Mouse (Mus musculus) MEL (cell line): ENCODE results near the gene Ep400. TPM values are rescaled to one million over a fixed set of nuclear protein-coding genes. Genes with fewer than 3 reads are reported as not detected.

ENCODE experiments used
- DNase-seq: peaks from one replicate; pipeline ENCODE4 v3.0.0; 2011; ENCODE audit warnings: low read depth, low spot score
- H3K27ac ChIP-seq: 2 replicates; pipeline ENCODE4 v1.5.1; 2012; ENCODE audit warnings: low read depth, mild to moderate bottlenecking, control low read depth, low read length, moderate library complexity; ENCODE audit not compliant: control insufficient read depth
- H3K27me3 ChIP-seq, 2 experiments: fragments of 150-350 bp in 1 of 2; sonication (generic) in 1 of 2; 2 replicates each; pipeline ENCODE4 v1.6.1; 2012; ENCODE audit warnings: low read length in 2 of 2, mild to moderate bottlenecking in 2 of 2, improper control_type of control experiment in 1 of 2, moderate library complexity in 1 of 2; ENCODE audit not compliant: insufficient read depth in 2 of 2, control insufficient read depth in 1 of 2
- H3K36me3 ChIP-seq, 2 experiments: 2 replicates each; pipeline ENCODE4 v1.6.1; 2012 to 2014; ENCODE audit warnings: low read length in 2 of 2, improper control_type of control experiment in 1 of 2, inconsistent platforms in 1 of 2, mild to moderate bottlenecking in 1 of 2; ENCODE audit not compliant: insufficient read depth in 2 of 2, control insufficient read depth in 1 of 2
- H3K4me1 ChIP-seq, 2 experiments: fragments of 150-350 bp in 1 of 2; sonication (generic) in 1 of 2; 2 replicates each; pipeline ENCODE4 v1.6.1; 2012; ENCODE audit warnings: low read length in 2 of 2, improper control_type of control experiment in 1 of 2, mild to moderate bottlenecking in 1 of 2; ENCODE audit not compliant: insufficient read depth in 2 of 2, control insufficient read depth in 1 of 2
- H3K4me3 ChIP-seq, 2 experiments: fragments of 150-350 bp in 1 of 2; sonication (generic) in 1 of 2; 2 replicates each; pipeline ENCODE4 v1.5.1; 2012; ENCODE audit warnings: low read depth in 2 of 2, low read length in 2 of 2, mild to moderate bottlenecking in 2 of 2, moderate library complexity in 2 of 2, control low read depth in 1 of 2, improper control_type of control experiment in 1 of 2; ENCODE audit not compliant: control insufficient read depth in 1 of 2, insufficient read depth in 1 of 2
- H3K79me2 ChIP-seq: 2 replicates; pipeline ENCODE4 v1.6.1; 2012; ENCODE audit warnings: mild to moderate bottlenecking, low read length, moderate library complexity; ENCODE audit not compliant: control insufficient read depth, poor library complexity, insufficient read depth
- H3K9ac ChIP-seq: 2 replicates; pipeline ENCODE4 v1.6.1; 2012; ENCODE audit warnings: low read depth, mild to moderate bottlenecking, control low read depth, low read length, moderate library complexity; ENCODE audit not compliant: control insufficient read depth, poor library complexity, severe bottlenecking
- H3K9me3 ChIP-seq: fragments of 150-350 bp; sonication (generic); replicated peaks from 2 replicates; pipeline ENCODE4 v1.6.1; 2012; ENCODE audit warnings: mild to moderate bottlenecking, low read length, improper control_type of control experiment, moderate library complexity; ENCODE audit not compliant: insufficient read depth
- CTCF ChIP-seq, 3 experiments: IDR thresholded peaks in 2 of 3; conservative IDR thresholded peaks in 1 of 3; 2 replicates each; pipeline ENCODE4 v1.5.1; 2011 to 2012; ENCODE audit warnings: low read length in 3 of 3, low read depth in 2 of 3, mild to moderate bottlenecking in 2 of 3, improper control_type of control experiment in 1 of 3, inconsistent platforms in 1 of 3, mixed read lengths in 1 of 3, moderate library complexity in 1 of 3; ENCODE audit not compliant: control insufficient read depth in 1 of 3, insufficient read depth in 1 of 3, poor library complexity in 1 of 3, severe bottlenecking in 1 of 3
- E2F4 ChIP-seq: IDR thresholded peaks from 2 replicates; pipeline ENCODE4 v1.6.1; 2011; ENCODE audit warnings: low read depth, low read length, improper control_type of control experiment, borderline replicate concordance
- ELF1 ChIP-seq: IDR thresholded peaks from 2 replicates; pipeline ENCODE4 v1.6.1; 2014; ENCODE audit warnings: low read depth, mild to moderate bottlenecking, inconsistent platforms, low read length, improper control_type of control experiment, moderate library complexity
- GABPA ChIP-seq: IDR thresholded peaks from 2 replicates; pipeline ENCODE4 v1.6.1; 2012; ENCODE audit warnings: low read depth, mild to moderate bottlenecking, inconsistent platforms, low read length, improper control_type of control experiment, moderate library complexity
- MAFK ChIP-seq: IDR thresholded peaks from 2 replicates; pipeline ENCODE4 v1.6.1; 2011; ENCODE audit warnings: low read depth, mild to moderate bottlenecking, low read length, improper control_type of control experiment, borderline replicate concordance
- MYB ChIP-seq: IDR thresholded peaks from 2 replicates; pipeline ENCODE4 v1.6.1; 2011; ENCODE audit warnings: mild to moderate bottlenecking, low read depth, low read length, improper control_type of control experiment
- NELFE ChIP-seq: IDR thresholded peaks from 2 replicates; pipeline ENCODE4 v1.6.1; 2011; ENCODE audit warnings: low read depth, low read length, improper control_type of control experiment
- RAD21 ChIP-seq: IDR thresholded peaks from 2 replicates; pipeline ENCODE4 v1.6.1; 2011; ENCODE audit warnings: mild to moderate bottlenecking, low read depth, low read length, improper control_type of control experiment
- SMC3 ChIP-seq: IDR thresholded peaks from 2 replicates; pipeline ENCODE4 v1.6.1; 2011; ENCODE audit warnings: low read depth, low read length, improper control_type of control experiment
- TCF12 ChIP-seq: IDR thresholded peaks from 2 replicates; pipeline ENCODE4 v1.6.1; 2014; ENCODE audit warnings: low read depth, mild to moderate bottlenecking, inconsistent platforms, low read length, improper control_type of control experiment, moderate library complexity
- UBTF ChIP-seq: IDR thresholded peaks from 2 replicates; pipeline ENCODE4 v1.6.1; 2012; ENCODE audit warnings: low read depth, mild to moderate bottlenecking, inconsistent platforms, low read length, improper control_type of control experiment, moderate library complexity, borderline replicate concordance; ENCODE audit not compliant: insufficient read depth
- USF2 ChIP-seq, 2 experiments: IDR thresholded peaks; 2 replicates each; pipeline ENCODE4 v1.6.1; 2011 to 2012; ENCODE audit warnings: improper control_type of control experiment in 2 of 2, low read length in 2 of 2, borderline replicate concordance in 1 of 2, inconsistent platforms in 1 of 2, low read depth in 1 of 2, mild to moderate bottlenecking in 1 of 2; ENCODE audit not compliant: insufficient read depth in 1 of 2
- ZC3H11A ChIP-seq: IDR thresholded peaks from 2 replicates; pipeline ENCODE4 v1.6.1; 2012; ENCODE audit warnings: low read depth, mild to moderate bottlenecking, inconsistent platforms, low read length, improper control_type of control experiment
- ZMIZ1 ChIP-seq: IDR thresholded peaks from 2 replicates; pipeline ENCODE4 v1.6.1; 2012; ENCODE audit warnings: low read depth, mild to moderate bottlenecking, inconsistent platforms, low read length, improper control_type of control experiment, moderate library complexity
- polyA plus RNA-seq, 2 experiments: library from polyadenylated mRNA; stranded (reverse) in 1 of 2; unstranded in 1 of 2; fragments of >175 nt in 1 of 2; fragments of >200 nt in 1 of 2; gene quantifications; 2 replicates each; pipeline versions ENCODE4 v1.2.1 to v1.2.4; 2012; ENCODE audit warnings: low replicate concordance in 2 of 2, low read depth in 1 of 2; ENCODE audit not compliant: insufficient read length in 2 of 2, insufficient read depth in 1 of 2, missing spikeins in 1 of 2
- total RNA-seq: library from RNA; depleted of rRNA; stranded (reverse); fragments of 300-350 nt; gene quantifications from 2 replicates; pipeline ENCODE4 v1.2.3, GENCODE M21; 2012

The Ep400 gene
- total and polyA plus RNA-seq, 3 experiments, result 21.5 to 96.8 (median 27.2) TPM

GRCm38 (mm10) chr5:110794363-110794762, 23.8 kb upstream of the Ep400 start:
- Histone ChIP-seq H3K79me2 (no peaks in the 10 kb centered on the region), H3K4me1 (no peaks in the 10 kb centered on the region), H3K4me3 (no peak overlapping the region), H3K27me3 (no peaks in the 10 kb centered on the region), H3K36me3 (no peaks in the 10 kb centered on the region; a peak in 1 of 4 replicates), H3K9ac (no peak overlapping the region), H3K9me3 (no peaks in the 10 kb centered on the region), H3K27ac (no peak overlapping the region)
- TF ChIP-seq ZMIZ1 (no peak), UBTF (no peak)
- DNase-seq, result no peak

GRCm38 (mm10) chr5:110788684-110789083, 18.2 kb upstream of the Ep400 start:
- no peaks in the 10 kb centered on the region for H3K79me2 ChIP-seq
- TF ChIP-seq RAD21, result peak; percentile 66
- no peak for TF ChIP-seq E2F4
- TF ChIP-seq ELF1, result no peak
- TF ChIP-seq SMC3, result peak; percentile 77
- peak; percentile 62 to 83 (median 72) for TF ChIP-seq CTCF (IDR thresholded peaks at IDR 0.05 in 2 of 3, conservative IDR thresholded peaks at IDR 0.05 in 1 of 3; ENCODE audit: control insufficient read depth in 1 of 3, insufficient read depth in 1 of 3, low read depth in 2 of 3, low read length in 3 of 3, poor library complexity in 1 of 3, severe bottlenecking in 1 of 3)
- peak; percentile 63 for TF ChIP-seq ZC3H11A
- no peaks in the 10 kb centered on the region for H3K36me3 ChIP-seq
- H3K4me3 ChIP-seq, result no peak overlapping the region
- H3K27ac ChIP-seq, result no peak overlapping the region
- no peaks in the 10 kb centered on the region for H3K4me1 ChIP-seq
- no peaks in the 10 kb centered on the region for H3K9me3 ChIP-seq
- no peaks in the 10 kb centered on the region for H3K27me3 ChIP-seq
- peak; percentile 67 for DNase-seq
- no peak overlapping the region for H3K9ac ChIP-seq

- TF ChIP-seq SMC3, result peak; percentile 44
- TF ChIP-seq GABPA, result no peak
- TF ChIP-seq MAFK, result no peak
- peak; percentile 17 to 47 (median 38); a peak in 5 of 6 replicates for TF ChIP-seq CTCF (IDR thresholded peaks at IDR 0.05 in 2 of 3, conservative IDR thresholded peaks at IDR 0.05 in 1 of 3; ENCODE audit: control insufficient read depth in 1 of 3, insufficient read depth in 1 of 3, low read depth in 2 of 3, low read length in 3 of 3, poor library complexity in 1 of 3, severe bottlenecking in 1 of 3)
- TF ChIP-seq MYB, result no peak
- no peak for TF ChIP-seq TCF12
- TF ChIP-seq NELFE, result no peak
- no peak for TF ChIP-seq USF2 (IDR thresholded peaks at IDR 0.05; ENCODE audit: borderline replicate concordance in 1 of 2, insufficient read depth in 1 of 2, low read depth in 1 of 2, low read length in 2 of 2)
- Histone ChIP-seq H3K36me3 (no peaks in the 10 kb centered on the region; a peak in 1 of 4 replicates), H3K79me2 (no peaks in the 10 kb centered on the region), H3K9ac (no peak overlapping the region), H3K9me3 (no peaks in the 10 kb centered on the region), H3K27me3 (no peaks in the 10 kb centered on the region), H3K27ac (no peak overlapping the region), H3K4me3 (no peak overlapping the region), H3K4me1 (peaks cover 0 to 4% of the 10 kb centered on the region in 2 experiments; a peak in 1 of 4 replicates)
- peak; percentile 40 for DNase-seq
Observed at GRCm38 (mm10) chr5:110786081-110786835, 15.7 kb upstream of the Ep400 start.
